Mouse (Mus musculus) stomach, postnatal 0 days (tissue): ENCODE results near the gene Arhgef25.

ENCODE experiments used
- CTCF ChIP-seq: IDR thresholded peaks from 2 replicates; pipeline ENCODE4 v1.5.1; 2016; ENCODE audit warnings: antibody characterized with exemption, low read depth, mild to moderate bottlenecking, moderate library complexity
- EP300 ChIP-seq: optimal IDR thresholded peaks from 2 replicates; pipeline ENCODE3; 2016; ENCODE audit warnings: antibody characterized with exemption

DNA sequence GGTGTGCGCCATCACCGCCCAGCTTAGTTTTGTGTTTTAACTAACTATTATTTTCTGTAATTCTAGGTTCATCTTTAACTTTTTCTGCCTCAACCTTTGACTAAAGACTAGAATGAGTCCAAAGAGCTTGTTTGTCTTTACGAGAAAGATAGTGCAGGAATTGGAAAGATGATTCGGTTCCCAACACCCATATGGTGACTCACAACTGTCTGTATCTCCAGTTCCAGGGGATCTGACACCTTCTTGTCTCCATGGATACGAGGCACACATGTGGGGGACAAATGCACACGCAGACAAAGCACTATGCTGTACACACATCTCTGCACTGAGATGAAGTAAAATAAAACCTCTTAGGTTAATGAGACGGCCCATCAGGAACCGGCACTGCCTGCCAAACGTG is 29.8 kb downstream of the Arhgef25 start:
- TF ChIP-seq CTCF (no peak), EP300 (no peak)
